Mouse (Mus musculus) cerebellum, postnatal 25 days (tissue): ENCODE measurements at regions not wholly inside any gene's neighbourhood (a gene's known extent, or its start where the extent isn't known, plus 50 kb on each side); places are given as distances from the start of the nearest gene placed in this dataset.
"Not testable (repeated sequence)": the region's sequence is repeated elsewhere in the genome, so short reads cannot be mapped to it uniquely, and the experiment has no call there.

Experiments used
- DNase-seq, 2 experiments: peaks; one replicate each; pipeline ENCODE4 v3.0.0; 2021; ENCODE audit warnings: mixed read lengths in 2 of 2

- no peak for DNase-seq
Observed at GRCm38 (mm10) chr17:61337094-61337493, 1544.0 kb downstream of the Efna5 start.

- no peak for DNase-seq
Observed at GRCm38 (mm10) chr17:61325401-61325800, 1555.7 kb downstream of the Efna5 start.

GRCm38 (mm10) chr17:61320865-61321264, 1560.3 kb downstream of the Efna5 start:
- DNase-seq = no peak

GRCm38 (mm10) chr17:61313424-61313823, 1567.7 kb downstream of the Efna5 start:
- no peak for DNase-seq

GRCm38 (mm10) chr17:61311189-61311588, 1569.9 kb downstream of the Efna5 start:
- no peak for DNase-seq

- DNase-seq = no peak
Observed at GRCm38 (mm10) chr17:61303611-61304010, 1577.5 kb downstream of the Efna5 start.

GRCm38 (mm10) chr17:61301984-61302383, 1579.1 kb downstream of the Efna5 start:
- peak; percentile 20 to 51 for DNase-seq

- DNase-seq = peak; percentile 3 to 26
Observed at GRCm38 (mm10) chr17:61301171-61301570, 1579.9 kb downstream of the Efna5 start.

GRCm38 (mm10) chr17:61291129-61291528, 1590.0 kb downstream of the Efna5 start:
- peak in 1 of 2 experiments; percentile 3 for DNase-seq

- DNase-seq = no peak
Observed at GRCm38 (mm10) chr17:61288590-61288989, 1592.5 kb downstream of the Efna5 start.

GRCm38 (mm10) chr17:61273631-61274030, 1607.5 kb downstream of the Efna5 start:
- no peak for DNase-seq

GRCm38 (mm10) chr17:61256526-61256925, 1624.6 kb downstream of the Efna5 start:
- DNase-seq = not testable (repeated sequence)

GRCm38 (mm10) chr17:61248411-61248810, 1632.7 kb downstream of the Efna5 start:
- no peak for DNase-seq

GRCm38 (mm10) chr17:61217198-61217722, 1663.9 kb downstream of the Efna5 start:
- DNase-seq = no peak

- DNase-seq = no peak
Observed at GRCm38 (mm10) chr17:61204316-61204715, 1676.8 kb downstream of the Efna5 start.

- DNase-seq = not testable (repeated sequence)
Observed at GRCm38 (mm10) chr17:61187880-61188279, 1693.2 kb downstream of the Efna5 start.

GRCm38 (mm10) chr17:61176586-61176985, 1704.5 kb downstream of the Efna5 start:
- no peak for DNase-seq

- DNase-seq = peak in 1 of 2 experiments; percentile 1
Observed at GRCm38 (mm10) chr17:61159437-61159836, 1721.7 kb downstream of the Efna5 start.

- no peak for DNase-seq
Observed at GRCm38 (mm10) chr17:61137006-61137405, 1744.1 kb downstream of the Efna5 start.

- no peak for DNase-seq
Observed at GRCm38 (mm10) chr17:61127767-61128166, 1753.3 kb downstream of the Efna5 start.

GRCm38 (mm10) chr17:61106302-61106701, 1774.8 kb downstream of the Efna5 start:
- DNase-seq = no peak

- DNase-seq = no peak
Observed at GRCm38 (mm10) chr17:61060450-61060849, 1820.7 kb downstream of the Efna5 start.

GRCm38 (mm10) chr17:61058471-61058870, 1822.6 kb downstream of the Efna5 start:
- no peak for DNase-seq

- DNase-seq = no peak
Observed at GRCm38 (mm10) chr17:61033544-61034251, 1847.4 kb downstream of the Efna5 start.

- DNase-seq = no peak
Observed at GRCm38 (mm10) chr17:61018647-61019046, 1862.5 kb downstream of the Efna5 start.
